Mouse (Mus musculus): ENCODE data around the gene Eif3i. TPM values are rescaled to one million over a fixed set of nuclear protein-coding genes. Genes with fewer than 3 reads are reported as not detected.
"Not testable (repeated sequence)": the region's sequence is repeated elsewhere in the genome, so short reads cannot be mapped to it uniquely, and the experiment has no call there.

The Eif3i gene
- total and polyA plus RNA-seq, 3 experiments: 396 to 766 (median 730) TPM

- Histone ChIP-seq H3K9ac (ENCODE audit: control insufficient read depth, low read depth, low read length, poor library complexity, severe bottlenecking) (0 out of 2 replicates have a peak overlapping the region, but pooled peaks have one; percentile 26), H3K36me3 (ENCODE audit: control insufficient read depth in 1 of 2, insufficient read depth in 2 of 2, low read length in 2 of 2) (peaks cover 0 to 17% of the 10 kb centered on the region in 2 experiments; a peak in 2 of 4 replicates), H3K27ac (ENCODE audit: control insufficient read depth, low read depth, low read length) (peak overlapping the region; percentile 83), H3K4me1 (ENCODE audit: control insufficient read depth in 1 of 2, insufficient read depth in 2 of 2, low read length in 2 of 2) (peaks cover 8 to 14% of the 10 kb centered on the region in 2 experiments)
- peak; percentile 82 for DNase-seq (ENCODE audit: low read depth, low spot score)
- H3K9me3 ChIP-seq (replicated peaks; ENCODE audit: insufficient read depth, low read length); H3K79me2 ChIP-seq (ENCODE audit: control insufficient read depth, insufficient read depth, low read length, poor library complexity); H3K27me3 ChIP-seq (ENCODE audit: control insufficient read depth in 1 of 2, insufficient read depth in 2 of 2, low read length in 2 of 2); H3K4me3 ChIP-seq (ENCODE audit: control insufficient read depth in 1 of 2, insufficient read depth in 1 of 2, low read depth in 2 of 2, low read length in 2 of 2): not testable (repeated sequence)
- TF ChIP-seq MYB (IDR thresholded peaks at IDR 0.05; ENCODE audit: low read depth, low read length): 0 out of 2 replicates have a peak, but pooled peaks have one; percentile 38
- peak; percentile 93 for TF ChIP-seq ZNF384 (IDR thresholded peaks at IDR 0.05; ENCODE audit: low read depth, low read length)
- peak; percentile 33; the same call in 1 of the 2 replicates for TF ChIP-seq SIN3A (IDR thresholded peaks at IDR 0.05; ENCODE audit: low read length)
- TF ChIP-seq EP300 (IDR thresholded peaks at IDR 0.05; ENCODE audit: low read depth in 1 of 2, low read length in 2 of 2): peak in 1 of 2 experiments; percentile 64; a peak in 2 of 4 replicates
- TF ChIP-seq ETS1 (IDR thresholded peaks at IDR 0.05; ENCODE audit: low read depth, low read length): peak; percentile 47; the same call in 1 of the 2 replicates
Observed at GRCm38 (mm10) chr4:129547631-129548030, 52.8 kb downstream of the Eif3i start.

GRCm38 (mm10) chr4:129544106-129544505 lies 56.3 kb downstream of the Eif3i start:
- no peak for TF ChIP-seq TCF12 (IDR thresholded peaks at IDR 0.05; ENCODE audit: low read depth, low read length)
- no peak for TF ChIP-seq ELF1 (IDR thresholded peaks at IDR 0.05; ENCODE audit: low read depth, low read length)
- no peak for TF ChIP-seq MAFK (IDR thresholded peaks at IDR 0.05; ENCODE audit: borderline replicate concordance, low read depth, low read length)
- TF ChIP-seq NELFE (IDR thresholded peaks at IDR 0.05; ENCODE audit: low read depth, low read length): no peak
- no peak for TF ChIP-seq HCFC1 (IDR thresholded peaks at IDR 0.05; ENCODE audit: low read depth, low read length)
- TF ChIP-seq ETS1 (IDR thresholded peaks at IDR 0.05; ENCODE audit: low read depth, low read length): no peak
- TF ChIP-seq TAL1 (IDR thresholded peaks at IDR 0.05; ENCODE audit: low read length): no peak
- TF ChIP-seq ZNF384 (IDR thresholded peaks at IDR 0.05; ENCODE audit: low read depth, low read length): no peak
- TF ChIP-seq MYB (IDR thresholded peaks at IDR 0.05; ENCODE audit: low read depth, low read length): no peak
- no peak for TF ChIP-seq CTCF (IDR thresholded peaks at IDR 0.05 in 2 of 3, conservative IDR thresholded peaks at IDR 0.05 in 1 of 3; ENCODE audit: control insufficient read depth in 1 of 3, insufficient read depth in 1 of 3, low read depth in 2 of 3, low read length in 3 of 3, poor library complexity in 1 of 3, severe bottlenecking in 1 of 3)
- TF ChIP-seq E2F4 (IDR thresholded peaks at IDR 0.05; ENCODE audit: borderline replicate concordance, low read depth, low read length): no peak
- TF ChIP-seq ZKSCAN1 (IDR thresholded peaks at IDR 0.05; ENCODE audit: low read depth, low read length): no peak
- no peak for TF ChIP-seq CHD2 (IDR thresholded peaks at IDR 0.05; ENCODE audit: low read length)
- TF ChIP-seq KAT2A (conservative IDR thresholded peaks at IDR 0.05; ENCODE audit: low read depth, low read length): no peak
- no peak for TF ChIP-seq SMC3 (IDR thresholded peaks at IDR 0.05; ENCODE audit: low read depth, low read length)
- TF ChIP-seq EP300 (IDR thresholded peaks at IDR 0.05; ENCODE audit: low read depth in 1 of 2, low read length in 2 of 2): no peak
- TF ChIP-seq ZC3H11A (IDR thresholded peaks at IDR 0.05; ENCODE audit: low read depth, low read length): no peak
- Histone ChIP-seq H3K79me2 (ENCODE audit: control insufficient read depth, insufficient read depth, low read length, poor library complexity) (peaks cover 26% of the 10 kb centered on the region), H3K36me3 (ENCODE audit: control insufficient read depth in 1 of 2, insufficient read depth in 2 of 2, low read length in 2 of 2) (peaks cover 0 to 30% of the 10 kb centered on the region in 2 experiments; a peak in 3 of 4 replicates), H3K4me3 (ENCODE audit: control insufficient read depth in 1 of 2, insufficient read depth in 1 of 2, low read depth in 2 of 2, low read length in 2 of 2) (no peak overlapping the region), H3K9ac (ENCODE audit: control insufficient read depth, low read depth, low read length, poor library complexity, severe bottlenecking) (no peak overlapping the region), H3K9me3 (replicated peaks; ENCODE audit: insufficient read depth, low read length) (no peaks in the 10 kb centered on the region), H3K27me3 (ENCODE audit: control insufficient read depth in 1 of 2, insufficient read depth in 2 of 2, low read length in 2 of 2) (no peaks in the 10 kb centered on the region), H3K27ac (ENCODE audit: control insufficient read depth, low read depth, low read length) (no peak overlapping the region), H3K4me1 (ENCODE audit: control insufficient read depth in 1 of 2, insufficient read depth in 2 of 2, low read length in 2 of 2) (peaks cover 8 to 26% of the 10 kb centered on the region in 2 experiments)
- DNase-seq (ENCODE audit: low read depth, low spot score): no peak
